Mouse (Mus musculus) c-Kit-positive CD71-positive TER-119-negative erythroid progenitor cells, embryonic 14.5 days (primary cell): ENCODE data around the gene Apopt1.
A peak's percentile ranks its signal among the peaks of the same experiment; 100 is the strongest.

Source experiments
- DNase-seq: peaks from one replicate; pipeline ENCODE4 v3.0.0-alpha.2; 2013; ENCODE audit warnings: low read depth

Gene Apopt1

DNA sequence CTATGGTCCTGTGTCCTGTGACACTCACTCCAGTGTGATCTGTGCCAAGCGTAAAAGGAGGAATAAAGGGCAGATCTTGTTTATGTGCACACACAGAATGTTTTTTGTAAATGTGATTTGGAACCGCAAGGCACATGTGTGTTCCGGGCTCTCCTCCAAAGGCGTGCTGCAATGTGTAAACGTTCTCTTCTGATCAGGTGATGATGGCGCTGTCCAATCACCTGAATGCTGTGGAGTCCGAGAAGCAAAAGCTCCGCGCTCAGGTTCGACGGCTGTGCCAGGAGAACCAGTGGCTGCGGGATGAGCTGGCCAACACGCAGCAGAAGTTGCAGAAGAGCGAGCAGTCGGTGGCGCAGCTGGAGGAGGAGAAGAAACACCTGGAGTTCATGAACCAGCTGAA lies 61.1 kb downstream of the Apopt1 start:
- DNase-seq, result no peak

DNA sequence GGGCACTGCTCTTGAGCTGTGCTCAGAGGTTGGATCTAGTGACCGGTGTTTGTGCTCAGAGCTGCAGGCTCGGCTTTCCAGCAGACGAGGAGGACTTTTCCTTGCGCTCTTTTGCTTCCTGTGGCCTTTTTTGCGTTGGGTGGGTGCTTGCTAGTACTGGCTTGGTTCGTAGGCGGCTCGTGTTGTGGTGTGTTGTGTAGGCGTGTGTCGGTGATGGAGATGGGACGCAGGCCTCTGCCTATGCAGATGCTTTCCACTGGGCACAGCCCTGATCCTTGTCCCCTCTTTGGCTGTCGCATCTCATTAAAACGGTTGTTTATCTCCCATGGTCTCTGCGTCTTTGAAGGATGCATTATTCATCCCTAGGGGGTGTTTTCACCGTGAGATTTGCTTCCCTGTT lies 61.8 kb downstream of the Apopt1 start:
- DNase-seq, result no peak

DNA sequence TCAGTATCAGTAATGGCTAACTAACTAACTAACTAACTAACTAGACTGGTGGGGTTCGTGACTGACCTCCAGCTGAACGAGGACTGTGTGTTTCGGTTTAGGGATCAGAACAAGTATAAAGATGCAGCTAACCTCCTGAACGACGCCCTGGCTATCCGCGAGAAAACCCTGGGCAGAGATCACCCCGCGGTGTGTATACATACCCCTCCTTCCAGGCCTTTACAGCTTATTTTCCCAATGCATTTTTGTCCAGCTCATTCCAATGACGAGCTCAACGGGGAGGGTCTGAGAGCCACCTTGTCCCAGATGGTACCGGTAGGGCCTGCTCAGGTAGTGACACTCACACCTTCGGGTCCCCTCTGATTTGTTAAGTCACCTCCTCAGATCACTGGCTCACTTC lies 64.9 kb downstream of the Apopt1 start:
- no peak for DNase-seq

DNA sequence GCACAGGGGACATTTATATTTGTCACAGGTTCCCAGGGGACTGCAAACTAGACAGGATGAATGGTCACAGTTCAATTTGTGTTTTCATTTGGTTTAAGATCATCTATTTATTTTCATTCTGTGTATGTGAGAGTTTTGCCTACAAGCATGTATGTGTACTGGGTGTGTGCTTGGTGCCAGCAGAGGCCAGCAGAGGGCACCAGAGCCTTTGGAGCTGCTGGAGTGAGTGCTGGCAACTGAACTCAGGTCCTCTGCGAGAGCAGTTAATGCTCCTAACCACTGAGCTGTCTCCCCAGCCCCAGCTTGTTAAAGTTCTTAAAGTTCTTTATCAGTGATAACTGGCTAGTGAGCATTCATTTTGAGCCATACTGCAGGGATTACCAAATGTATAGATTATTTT lies 66.5 kb downstream of the Apopt1 start:
- no peak for DNase-seq

- DNase-seq, result no peak
These were observed 72.1 kb downstream of the Apopt1 start for GRCm38 (mm10) chr12:111785174-111785573.

- peak; percentile 20 for DNase-seq
These were observed 74.0 kb downstream of the Apopt1 start for GRCm38 (mm10) chr12:111787015-111787414.

DNA sequence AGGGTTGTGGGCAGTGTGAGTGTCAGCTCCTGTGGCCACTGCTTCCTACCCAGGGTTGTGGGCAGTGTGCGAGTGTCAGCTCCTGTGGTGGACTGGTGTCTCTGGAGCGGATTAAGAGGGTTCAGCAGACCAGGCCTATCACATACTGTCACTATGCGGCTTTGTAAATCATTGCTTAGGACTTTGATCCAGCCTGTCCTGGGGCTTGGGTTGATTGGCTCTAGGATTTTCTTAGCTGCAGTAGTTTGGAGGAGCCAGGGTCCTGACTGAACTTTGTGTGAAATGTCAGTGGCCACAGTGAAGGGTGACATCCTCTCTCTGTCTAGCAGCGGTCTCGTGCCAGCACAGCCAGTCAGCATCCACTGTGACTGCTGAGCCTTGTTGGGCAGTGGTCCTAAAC lies 77.0 kb downstream of the Apopt1 start:
- no peak for DNase-seq

DNA sequence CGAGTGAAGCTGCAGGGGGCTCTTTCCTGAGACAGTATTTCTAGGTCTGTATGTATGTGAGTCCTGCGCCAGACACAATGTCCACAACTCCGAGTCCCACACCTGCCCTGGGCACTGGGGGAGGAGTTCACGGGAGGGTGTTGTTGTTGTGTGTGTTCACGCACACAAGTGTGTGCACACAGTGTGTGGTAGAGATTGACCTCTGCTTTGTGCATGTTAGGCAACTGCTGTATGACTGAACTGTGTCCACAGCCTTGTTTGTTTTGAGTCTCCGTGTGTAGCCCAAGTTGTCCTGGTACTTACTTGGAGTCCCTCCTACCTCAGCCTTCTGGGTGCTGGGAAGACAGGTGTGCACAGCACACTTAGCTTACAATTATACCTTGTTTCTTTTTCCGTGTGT lies 77.6 kb downstream of the Apopt1 start:
- DNase-seq, result no peak

- no peak for DNase-seq
These were observed 78.5 kb downstream of the Apopt1 start for GRCm38 (mm10) chr12:111791474-111792104.

DNA sequence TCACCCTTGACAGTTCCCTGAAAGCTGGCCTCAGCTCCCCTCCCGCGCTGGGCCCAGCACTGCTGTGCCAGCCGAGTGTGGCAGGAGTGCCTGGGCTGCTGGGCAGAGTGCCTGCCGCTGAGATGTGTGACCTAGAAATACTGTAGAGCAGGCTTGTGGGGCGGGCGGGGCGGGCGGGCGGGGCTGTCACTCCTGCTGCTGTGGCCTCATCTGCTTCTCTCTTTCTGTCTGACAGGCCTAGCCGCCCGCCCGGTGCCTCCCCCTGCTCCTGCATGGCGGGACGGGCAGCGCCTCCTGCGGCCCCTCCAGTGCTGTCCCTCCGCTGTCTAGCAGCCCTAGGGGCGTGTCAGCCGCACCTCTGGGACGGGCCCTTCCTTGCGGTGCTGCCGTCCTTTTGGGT lies 81.0 kb downstream of the Apopt1 start:
- DNase-seq, result no peak

DNA sequence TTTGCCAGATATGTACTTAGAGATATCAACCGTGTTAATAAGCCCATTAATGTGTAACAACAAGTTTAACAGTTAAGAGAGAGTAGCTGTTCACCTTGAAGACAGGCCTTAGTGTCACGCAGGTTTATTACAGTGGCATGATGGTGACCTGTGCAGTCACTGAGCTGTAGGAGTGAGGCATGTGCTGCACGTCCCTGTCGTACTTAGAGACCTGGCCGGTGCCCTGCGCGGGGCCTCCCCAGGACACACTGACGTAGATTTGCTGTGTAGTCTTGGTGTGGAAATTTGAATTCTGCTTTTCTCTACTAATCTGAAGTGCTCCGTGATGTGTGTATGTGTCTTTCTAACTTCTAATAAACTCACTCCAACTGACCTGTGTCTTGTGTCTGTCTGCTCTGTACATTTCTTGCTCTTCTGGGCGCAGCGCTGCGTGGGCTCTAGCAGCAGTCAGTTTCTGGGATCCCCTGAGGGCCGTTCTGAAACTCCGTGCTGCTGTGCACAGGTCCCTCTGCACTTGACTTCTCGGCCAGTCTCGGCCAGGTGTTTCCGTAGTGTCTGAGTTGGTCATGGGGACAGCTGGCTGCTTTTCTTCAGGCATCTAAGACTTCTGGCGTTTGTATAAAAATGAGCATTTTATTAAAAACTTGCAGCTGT lies 81.6 kb downstream of the Apopt1 start:
- no peak for DNase-seq

GRCm38 (mm10) chr12:111795180-111795895 lies 82.3 kb downstream of the Apopt1 start:
- DNase-seq, result no peak

GRCm38 (mm10) chr12:111797251-111797650 lies 84.2 kb downstream of the Apopt1 start:
- no peak for DNase-seq

GRCm38 (mm10) chr12:111798493-111798892 lies 85.4 kb downstream of the Apopt1 start:
- no peak for DNase-seq

- no peak for DNase-seq
These were observed 87.6 kb downstream of the Apopt1 start for GRCm38 (mm10) chr12:111800459-111801183.

GRCm38 (mm10) chr12:111803538-111803937 lies 90.5 kb downstream of the Apopt1 start:
- no peak for DNase-seq
